Mouse (Mus musculus): Measurements from ENCODE around the gene Tshz3. TPM values are rescaled to one million over a fixed set of nuclear protein-coding genes. Genes with fewer than 3 reads are reported as not detected.

The Tshz3 gene
- total RNA-seq (2021), result 4.2 and 4.7 TPM in 2 replicates
- long read RNA-seq, result 0 reads

DNA sequence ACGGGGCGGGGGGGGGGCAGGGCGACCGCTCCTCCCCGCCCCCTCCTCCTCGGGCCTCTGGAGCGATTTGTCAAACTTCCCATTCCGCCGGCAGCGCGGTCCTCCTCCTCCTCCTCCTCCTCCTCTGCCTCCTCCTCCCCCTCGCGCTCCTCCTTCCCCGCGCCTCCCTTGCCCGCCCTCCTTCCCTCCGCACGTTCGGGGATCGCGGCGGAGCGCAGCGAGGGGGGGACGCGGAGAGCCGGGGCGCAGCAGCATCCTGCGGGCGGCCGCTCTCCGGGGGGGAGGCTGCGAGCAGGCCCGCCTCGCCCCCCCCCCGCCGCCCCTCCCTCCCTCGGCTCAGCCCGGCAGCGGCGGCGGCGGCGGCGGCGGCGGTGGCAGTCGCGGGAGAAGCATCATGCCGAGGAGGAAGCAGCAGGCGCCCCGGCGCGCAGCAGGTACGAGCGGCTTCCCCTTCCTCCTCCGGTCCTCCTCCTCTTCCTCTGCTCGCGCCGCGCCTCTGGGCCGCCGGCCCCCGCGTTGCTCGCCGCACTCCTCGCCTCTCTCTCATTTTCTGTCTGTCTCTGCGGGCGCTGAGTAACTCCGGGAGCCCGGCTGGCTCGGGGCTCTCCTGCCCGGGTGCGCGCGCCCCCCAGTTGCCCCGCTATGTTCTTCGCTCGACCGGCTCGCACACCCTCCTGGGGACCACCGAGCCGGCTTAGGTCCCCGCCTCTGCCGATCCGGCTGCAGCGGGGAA, at the start of gene Tshz3:
Tshz3 (plus strand) TSS at position 263 of the 733 bp plus-strand sequence.
- DNase-seq, result peak; percentile 72

DNA sequence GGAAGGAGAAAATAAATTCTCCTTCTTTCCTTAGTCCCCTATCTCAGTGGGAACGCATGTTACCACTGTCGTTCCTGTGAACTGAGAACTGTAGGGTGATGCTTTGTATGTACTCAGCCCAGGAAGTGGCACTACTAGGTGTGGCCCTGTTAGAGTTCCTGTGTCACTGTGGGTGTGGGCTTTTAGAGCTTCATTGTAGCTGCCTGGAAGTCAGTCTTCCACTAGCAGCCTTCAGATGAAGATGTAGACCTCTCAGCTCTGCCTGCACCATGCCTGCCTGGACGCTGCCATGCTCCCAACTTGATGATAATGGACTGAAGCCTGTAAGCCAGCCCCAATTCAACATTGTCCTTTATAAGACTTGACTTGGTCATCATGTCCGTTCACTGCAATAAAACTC, 42.0 kb upstream of the Tshz3 start:
- no peak for DNase-seq

DNA sequence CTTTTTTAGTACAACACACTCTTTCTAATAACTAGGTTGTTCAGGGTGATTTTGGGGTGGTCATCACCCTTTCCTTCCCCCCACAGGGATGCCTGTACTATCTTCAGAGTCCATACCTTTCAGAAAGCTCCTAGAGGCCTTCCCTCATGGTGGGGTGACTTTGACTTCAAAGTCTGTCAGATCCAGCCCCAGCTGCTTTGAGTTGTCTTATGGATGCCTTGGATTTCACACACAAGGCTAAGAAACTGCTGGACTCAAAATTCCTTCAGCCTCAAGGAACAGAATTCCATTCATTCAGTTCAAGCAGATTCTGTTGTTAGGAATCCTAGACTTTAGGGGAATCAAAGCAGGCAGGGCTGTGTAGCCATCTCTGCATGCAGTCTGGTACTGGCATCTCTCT, 41.5 kb upstream of the Tshz3 start:
- DNase-seq, result no peak

DNA sequence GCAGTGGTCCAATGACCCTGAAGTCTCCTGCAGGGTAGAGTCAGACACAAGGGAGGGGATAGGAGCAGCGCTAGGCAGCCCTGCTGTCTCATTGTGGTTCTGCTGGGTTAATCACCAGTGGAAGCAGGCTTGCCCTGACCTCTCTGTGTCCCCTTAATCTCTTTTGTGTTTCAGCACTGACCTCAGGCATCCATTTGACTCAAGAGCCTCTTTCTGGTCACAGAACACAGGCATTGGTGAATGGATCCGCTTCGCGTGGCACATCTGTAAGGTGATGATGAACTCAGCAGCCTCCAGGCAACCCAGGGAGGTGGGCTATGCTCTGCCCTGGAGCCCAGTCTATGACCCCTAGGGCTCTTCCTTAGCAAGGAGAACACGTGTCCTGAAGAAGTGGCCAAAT, 39.6 kb upstream of the Tshz3 start:
- no peak for DNase-seq

DNA sequence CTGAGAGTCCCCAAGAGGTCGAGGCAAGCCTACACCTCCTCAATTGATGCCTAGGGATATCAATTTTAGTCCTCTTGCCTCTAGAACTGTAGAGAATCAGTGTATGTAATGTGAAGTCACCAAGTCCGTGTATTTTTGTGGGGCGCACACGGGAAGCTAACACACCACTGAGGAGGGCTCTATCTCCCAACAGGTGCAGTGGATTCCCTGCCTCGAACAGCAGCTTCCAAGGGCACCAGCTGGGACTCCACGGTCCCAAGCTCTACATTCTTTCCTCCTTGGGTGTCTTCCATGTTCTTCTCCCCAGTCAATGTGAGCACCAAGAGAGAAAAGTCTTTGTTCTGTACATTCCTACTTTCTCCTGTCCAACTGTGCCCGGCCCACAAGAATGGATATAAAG, 38.7 kb upstream of the Tshz3 start:
- DNase-seq, result no peak

DNA sequence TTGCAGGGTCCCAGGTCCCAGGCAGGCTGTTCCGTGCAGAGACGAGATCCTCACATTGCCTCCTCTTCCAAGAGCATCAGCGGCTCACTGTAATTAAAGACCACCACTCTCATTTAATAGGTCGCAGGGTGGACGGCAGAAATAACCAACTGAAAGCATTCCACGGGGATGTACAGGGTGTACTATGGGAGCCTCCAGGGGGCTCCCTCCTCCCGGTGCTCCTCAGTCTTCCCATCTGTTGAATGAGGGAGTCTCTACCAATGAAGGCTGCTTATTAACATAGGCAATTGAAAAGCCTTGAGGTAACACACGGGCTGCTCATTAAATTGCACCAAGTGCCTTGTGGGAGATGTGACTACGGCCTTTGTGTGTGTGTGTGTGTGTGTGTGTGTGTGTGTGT, 37.3 kb upstream of the Tshz3 start:
- DNase-seq, result no peak

DNA sequence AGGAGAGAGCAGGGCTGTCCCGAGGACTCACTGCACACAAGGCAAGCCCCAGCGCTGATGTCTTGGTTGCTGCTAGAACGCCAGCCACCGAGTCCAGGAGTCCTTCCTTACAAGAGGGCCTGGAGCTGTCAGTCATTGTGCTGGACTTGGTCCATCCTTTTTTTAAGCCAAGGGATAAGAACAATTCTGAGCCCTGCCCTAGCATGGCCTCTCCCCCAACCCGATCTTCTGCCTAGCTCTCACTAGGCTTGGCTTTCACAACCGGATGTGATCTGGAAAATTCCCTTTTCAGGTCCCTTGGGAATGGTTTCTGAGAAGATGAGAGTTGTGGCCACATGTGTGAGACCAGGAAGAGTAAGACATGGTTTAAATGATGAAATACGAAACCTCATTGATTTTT, 34.5 kb upstream of the Tshz3 start:
- DNase-seq, result no peak

DNA sequence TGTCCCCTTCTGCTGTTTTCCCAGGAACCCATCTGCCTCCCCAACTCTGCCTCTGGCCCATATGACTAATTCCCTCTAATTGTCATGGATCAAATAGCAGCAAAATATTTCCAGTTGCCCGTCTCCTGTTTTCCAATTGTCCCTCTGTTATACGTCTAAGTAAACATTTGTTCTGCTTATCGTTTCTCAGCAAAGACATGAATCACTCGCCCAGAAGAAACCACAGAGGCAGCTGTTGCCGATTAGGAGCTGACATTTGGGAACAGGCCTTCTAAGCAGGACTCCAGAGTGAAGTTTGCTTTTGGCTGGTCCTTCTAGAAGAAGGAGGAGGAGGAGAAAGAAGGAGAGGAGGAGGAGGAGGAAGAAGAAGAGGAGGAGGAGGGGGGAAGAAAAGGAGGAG, 30.2 kb upstream of the Tshz3 start:
- DNase-seq, result no peak

DNA sequence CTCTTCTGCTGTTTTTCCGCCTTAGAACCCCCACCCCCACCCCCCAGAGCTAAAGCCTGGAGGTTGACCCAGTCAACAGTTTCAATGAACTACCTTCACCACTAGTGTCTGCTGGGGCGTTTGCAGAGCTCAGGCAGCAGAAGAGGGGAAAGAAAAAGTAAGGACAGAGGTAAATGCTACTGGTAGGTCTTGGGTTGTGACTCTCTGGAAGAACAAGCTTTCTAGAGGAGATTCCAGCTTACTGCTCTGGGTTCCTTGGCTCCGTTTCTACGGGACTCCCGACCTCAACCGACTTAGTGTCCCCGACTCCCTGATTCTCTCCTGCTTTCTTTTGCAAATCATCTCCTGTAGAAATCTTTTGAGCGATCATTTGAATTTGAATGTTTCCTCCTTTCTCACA, 19.9 kb upstream of the Tshz3 start:
- no peak for DNase-seq

DNA sequence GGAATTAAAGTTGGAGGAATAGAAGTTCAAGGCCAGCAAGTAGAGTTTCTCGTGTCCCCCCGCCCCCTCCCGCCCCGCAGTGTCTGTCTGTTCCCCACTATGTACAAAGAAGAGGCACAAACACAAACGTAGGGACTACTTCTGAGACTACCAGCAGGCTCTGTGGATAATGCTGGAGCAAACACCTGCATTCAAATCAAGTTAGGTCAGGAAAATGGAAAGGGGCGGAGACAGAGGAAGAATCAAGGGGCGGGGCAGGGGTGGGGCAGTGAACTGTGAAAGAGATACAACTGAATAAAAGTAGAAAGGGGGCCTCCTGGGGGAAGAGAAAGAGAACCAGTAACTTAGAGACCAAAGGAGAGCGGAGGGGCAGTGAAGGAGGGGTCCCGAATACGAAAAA, 19.4 kb upstream of the Tshz3 start:
- DNase-seq, result no peak

DNA sequence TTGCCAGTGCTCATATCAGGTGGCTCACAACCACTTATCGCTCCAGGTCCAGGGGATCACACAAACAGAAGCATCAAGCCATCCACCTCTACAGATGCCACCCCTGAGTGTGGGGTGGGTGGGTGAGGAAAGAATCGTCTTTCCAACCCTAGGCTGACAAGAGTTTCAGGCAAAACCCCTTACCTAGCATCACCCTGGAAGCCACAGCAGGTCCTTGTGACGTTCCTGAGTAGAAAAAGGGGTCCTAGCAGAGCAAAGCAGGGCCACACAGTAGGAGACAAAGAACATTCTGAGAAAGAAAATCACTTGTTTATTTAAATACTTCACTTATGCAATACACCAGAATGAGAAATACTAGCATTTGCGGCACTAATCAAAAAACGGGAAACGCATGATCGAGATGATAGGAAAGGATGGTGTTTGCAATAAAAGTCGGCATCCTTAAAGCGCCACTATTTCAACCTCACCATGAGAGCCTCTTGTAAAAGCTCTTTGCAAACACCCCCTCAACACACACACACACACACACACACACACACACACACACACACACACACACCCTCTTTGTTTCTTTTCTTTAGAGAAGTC, 18.8 kb upstream of the Tshz3 start:
- DNase-seq, result no peak

DNA sequence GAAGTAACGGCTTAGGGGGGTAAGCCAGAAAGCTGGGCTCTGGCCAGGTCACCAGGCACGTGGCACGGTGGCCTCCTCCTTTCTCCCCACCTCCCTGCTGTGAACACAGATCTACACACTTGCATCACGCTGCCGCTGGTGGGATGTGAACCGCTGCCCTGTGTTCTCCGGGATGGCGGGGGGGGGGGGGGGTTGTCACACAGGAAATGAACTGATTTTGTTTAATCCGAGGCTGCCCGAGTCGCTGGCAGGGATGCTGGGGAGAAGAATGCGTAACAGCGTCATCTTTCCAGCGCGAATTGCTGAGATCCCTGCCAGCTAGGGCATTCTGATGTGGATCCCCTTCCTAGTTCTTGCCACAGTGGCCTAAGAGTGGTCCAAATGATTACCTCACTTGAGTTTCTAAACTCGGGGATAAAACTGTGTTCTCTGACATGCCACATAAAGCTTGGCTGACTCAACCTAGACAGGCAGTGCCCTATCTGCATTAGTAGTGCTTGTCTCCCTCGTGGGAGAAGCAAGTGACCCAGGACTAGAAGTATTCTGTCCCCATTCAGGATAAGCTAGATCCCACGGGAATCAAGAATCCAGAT, 18.0 kb upstream of the Tshz3 start:
- DNase-seq, result no peak

DNA sequence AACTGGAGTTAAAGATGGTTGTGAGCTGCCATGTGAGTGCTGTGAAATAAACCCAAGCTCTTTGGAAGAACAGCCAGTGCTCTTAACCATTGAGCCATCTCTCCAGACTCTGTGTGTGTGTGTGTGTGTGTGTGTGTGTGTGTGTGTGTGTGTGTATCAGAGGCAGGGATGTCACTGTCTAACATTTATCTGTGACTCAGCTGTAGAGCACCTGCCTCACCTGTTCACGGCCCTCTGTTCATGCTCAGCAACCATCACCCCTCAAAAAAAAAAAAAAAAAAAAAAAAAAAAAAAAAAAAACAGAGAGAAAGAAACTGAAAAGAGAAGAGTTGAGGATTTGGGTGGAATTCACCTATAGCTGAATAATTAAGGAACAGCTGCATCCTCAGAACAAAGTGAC, 10.4 kb upstream of the Tshz3 start:
- DNase-seq, result no peak

DNA sequence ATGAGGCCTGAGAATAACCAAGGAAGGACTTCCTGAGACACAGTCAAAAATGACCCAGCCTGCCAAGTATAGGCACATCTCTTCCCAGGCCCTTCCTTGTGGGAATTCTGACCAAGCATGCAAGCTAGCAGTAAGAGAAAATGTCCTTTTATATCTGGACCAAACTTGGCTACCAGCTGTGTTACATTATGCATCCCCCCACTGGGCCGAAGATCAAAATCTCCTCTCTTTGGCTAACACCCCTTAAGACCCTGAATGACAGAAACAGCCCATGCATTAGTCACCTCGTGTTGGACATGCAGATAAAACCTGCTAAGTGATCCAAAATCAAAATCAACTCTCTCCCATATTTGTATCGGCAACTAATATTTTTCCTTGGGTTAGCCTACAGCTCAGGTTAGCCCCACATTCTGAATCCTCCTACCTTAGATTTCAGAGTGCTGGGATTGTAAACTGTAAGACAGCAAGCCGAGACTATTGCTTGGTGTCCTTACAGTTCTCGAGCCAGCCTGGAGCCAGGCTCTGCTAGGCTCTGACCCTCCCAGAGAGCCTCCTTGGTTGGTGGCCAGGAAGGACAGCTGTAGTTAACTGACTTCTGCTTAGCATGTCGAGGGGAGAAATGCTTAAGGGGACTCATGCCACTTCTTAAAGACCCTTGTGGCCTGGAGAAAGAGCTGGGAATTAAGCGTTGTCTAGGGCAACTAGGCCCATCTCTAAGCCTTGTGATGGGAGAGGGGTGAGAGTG, 8.7 kb upstream of the Tshz3 start:
- no peak for DNase-seq

DNA sequence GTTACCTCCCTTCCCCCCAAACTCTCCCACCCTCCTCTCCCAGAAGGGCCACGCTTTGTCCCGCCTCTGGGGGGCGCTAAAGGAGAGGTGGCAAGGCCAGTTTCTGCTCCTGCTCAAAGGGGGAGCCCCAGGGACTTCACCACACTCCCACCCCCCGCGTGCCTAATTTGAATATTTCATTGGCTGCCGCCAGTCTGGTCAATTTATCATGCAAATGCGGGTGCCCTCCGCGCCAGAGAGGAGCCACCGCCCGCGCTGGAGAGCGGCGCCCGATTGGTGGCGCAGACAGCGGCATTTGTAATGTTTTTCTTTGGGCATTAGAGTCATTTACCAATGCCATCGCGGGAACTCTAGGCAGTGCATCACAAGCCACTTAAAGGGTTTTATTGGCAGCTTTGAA, 7.4 kb upstream of the Tshz3 start:
- peak; percentile 37 for DNase-seq

DNA sequence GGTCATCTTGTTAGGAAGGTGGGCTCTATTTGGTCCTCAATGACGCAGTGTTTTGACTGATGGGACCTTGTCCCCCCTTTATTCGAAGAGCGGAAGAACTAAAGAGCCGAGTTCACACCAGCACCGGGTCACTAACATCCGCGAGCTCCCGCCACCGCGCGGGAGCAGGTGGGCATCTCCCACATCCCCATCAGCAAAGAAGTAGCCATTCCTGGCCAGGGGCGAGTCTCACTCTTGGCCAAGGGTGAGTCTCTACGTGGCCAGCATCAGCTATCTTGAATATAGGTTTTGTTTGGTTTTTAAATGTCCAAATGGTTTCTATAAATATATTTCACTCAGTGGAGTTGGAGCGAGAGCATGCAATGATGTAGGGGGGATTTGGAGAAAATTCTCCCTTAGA, 6.3 kb upstream of the Tshz3 start:
- no peak for DNase-seq

DNA sequence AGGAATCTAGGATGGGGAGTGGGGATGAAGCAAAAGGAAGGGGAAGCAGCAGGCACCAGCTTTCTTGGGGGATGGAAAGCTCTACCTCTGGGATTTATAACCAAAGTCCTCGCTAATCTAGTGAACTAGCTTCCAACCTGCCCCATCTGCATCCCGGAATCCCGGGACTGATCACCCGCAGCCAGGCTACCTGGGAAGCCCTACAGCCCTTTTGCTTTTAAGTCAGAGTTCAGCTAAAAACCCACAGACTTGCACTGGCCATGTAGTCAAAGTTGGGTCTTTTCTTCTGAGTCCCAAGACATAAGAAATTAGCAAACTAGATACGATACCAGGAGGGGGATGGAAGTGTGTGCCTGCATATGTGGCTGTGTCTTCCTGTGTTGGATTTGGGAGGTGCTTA, 5.5 kb upstream of the Tshz3 start:
- no peak for DNase-seq

DNA sequence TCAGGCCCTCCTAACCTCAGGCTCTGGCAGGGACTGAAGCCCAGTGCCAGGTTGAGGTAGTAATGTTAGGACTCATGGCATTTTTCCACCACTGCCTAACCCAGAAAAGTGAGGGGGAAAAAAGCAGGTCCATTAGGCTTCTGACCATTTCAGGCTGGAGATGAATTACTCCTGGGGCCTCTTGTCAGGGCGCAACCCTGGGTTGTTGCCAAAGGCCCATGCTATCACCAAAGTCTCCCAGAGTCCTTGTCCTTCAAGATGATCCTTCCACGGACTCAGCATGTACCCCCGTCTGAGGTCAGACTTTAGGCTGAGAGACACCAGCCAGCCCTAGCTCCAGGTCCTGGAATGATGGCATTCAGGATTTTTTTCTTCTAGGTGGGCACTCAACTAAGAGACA, 4.8 kb upstream of the Tshz3 start:
- no peak for DNase-seq

DNA sequence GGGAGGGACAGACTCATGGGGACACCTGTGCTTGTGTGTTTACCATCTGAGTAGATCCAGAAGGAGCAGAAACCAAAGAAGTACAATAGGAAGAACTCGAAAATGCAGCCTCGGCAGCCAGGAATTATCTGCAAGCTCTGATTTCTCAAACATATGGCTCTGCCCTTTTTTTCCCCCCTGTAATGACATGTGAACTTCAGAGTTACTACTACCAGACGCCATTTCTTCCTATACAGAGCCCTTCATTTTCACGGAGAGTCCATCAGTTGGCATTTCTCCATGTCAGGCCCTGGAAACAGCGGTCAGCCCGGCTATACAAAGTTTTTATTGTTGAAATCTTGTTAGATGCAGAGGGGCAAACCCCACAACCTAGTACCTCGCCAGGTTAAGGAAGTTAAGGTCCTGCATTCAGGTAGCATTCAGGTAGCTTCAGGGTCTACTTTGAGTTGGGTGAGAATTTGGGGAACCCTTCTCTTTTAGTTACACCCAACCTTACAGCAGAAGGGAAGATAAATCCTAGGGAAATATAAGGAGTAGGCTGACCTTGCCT, 3.2 kb upstream of the Tshz3 start:
- DNase-seq, result no peak

DNA sequence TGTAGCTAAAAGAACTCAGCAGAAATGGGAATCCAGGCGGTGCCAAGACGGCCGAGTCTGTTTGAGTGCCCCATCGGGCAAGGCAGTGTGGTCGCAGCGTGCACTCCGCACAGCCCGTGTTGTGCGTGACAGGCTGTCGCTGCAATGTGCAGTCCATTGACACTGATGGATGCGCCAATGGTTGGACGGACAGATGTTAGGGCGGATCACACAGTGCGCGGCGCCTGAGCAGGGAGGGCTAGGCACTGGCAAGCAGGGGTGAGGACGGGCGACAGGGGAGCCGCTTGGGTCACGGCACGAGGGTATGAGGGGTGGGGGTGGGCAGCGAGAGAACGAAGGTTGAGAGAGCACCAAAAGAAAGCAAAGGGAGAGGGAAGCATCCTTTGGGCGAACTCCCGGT, 2.6 kb upstream of the Tshz3 start:
- DNase-seq, result no peak

DNA sequence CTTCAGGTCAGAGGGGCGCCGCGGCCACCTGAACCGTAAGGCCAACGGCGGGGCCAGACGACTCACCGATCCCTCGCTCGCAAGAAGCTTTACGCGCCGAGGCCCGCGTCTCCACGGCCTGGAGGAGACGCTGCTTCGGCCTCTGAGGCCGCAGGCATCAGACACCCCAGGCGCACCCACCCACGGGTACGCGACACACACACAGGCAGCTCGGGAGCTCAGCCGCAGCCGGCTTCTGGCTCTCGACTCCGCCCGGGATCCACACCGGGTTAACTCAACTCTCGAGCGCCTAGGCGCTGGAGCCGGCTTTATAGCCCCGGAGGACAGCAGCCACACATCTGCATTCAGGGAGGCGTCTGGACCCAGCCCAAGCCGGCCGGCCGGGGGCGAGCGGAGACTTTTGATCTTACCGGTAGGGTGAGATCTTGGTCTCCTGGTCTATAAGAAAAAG, 2.1 kb upstream of the Tshz3 start:
- DNase-seq, result peak; percentile 57

DNA sequence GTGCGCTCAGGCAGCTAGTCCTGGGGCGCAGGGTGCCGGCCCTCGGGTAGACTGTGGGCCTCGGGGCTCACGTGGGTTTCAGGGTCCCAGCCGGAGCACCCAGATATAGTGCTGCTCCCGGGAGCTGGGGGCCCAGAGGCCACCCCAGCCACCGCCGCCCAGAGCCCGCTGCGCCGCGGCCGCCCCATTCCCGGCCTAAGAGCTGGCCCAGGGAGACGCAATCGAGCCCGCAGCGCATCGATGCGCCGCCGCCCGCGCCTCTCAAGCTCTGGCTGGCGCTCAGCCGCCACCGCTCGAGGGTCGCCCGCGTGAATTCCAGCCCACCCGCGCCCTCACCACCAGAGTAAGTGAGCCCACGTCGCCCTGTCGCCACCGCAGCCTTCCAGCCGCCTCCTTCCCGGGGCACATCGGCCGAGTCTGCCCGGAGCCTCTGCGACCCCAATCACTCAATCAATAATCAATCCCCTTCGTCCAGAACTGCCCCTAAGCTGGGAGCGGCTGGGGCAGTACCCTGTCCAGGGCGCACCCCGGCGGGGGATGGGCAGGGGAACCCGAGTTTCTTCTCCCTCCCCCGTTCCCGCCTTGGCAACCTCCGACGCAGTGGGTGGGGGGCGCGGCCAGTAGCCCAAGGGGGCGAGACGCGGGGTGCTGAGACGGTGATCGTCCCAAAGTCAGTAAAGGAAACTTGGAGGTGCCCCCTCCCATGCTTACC, 1.4 kb upstream of the Tshz3 start:
- DNase-seq, result peak; percentile 76

Data from adrenal gland, postnatal 25 days (tissue).